Mouse (Mus musculus): ENCODE results near the gene Sgcg. TPM values are rescaled to one million over a fixed set of nuclear protein-coding genes. Genes with fewer than 3 reads are reported as not detected.

Gene Sgcg
- total and polyA plus RNA-seq, 3 experiments = 105 to 235 (median 181) TPM

DNA sequence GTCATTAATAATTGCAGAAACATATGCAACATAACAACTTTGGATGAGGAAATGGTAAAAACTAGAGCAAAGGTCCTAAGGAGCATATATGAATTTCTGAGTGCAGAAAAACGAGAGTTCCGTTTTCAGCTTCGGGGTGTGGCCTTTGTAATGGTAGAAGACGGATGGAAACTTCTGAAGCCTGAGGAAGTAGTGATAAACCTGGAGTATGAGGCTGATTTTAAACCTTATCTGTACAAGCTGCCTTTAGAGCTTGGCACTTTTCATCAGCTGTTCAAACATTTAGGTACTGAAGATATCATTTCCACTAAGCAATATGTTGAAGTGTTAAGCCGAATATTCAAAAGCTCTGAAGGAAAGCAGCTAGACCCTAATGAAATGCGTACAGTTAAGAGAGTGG lies 46.5 kb downstream of the Sgcg start:
- Histone ChIP-seq H3K79me2 (replicated peaks; ENCODE audit: control insufficient read depth, insufficient read depth, low read length) (no peaks in the 10 kb centered on the region), H3K4me1 (ENCODE audit: control insufficient read depth, insufficient read depth, low read length) (no peaks in the 10 kb centered on the region), H3K27ac (no peak overlapping the region), H3K9ac (ENCODE audit: low read depth, low read length) (no peak overlapping the region), H3K36me3 (ENCODE audit: control insufficient read depth, insufficient read depth, low read length) (peaks cover 3% of the 10 kb centered on the region; the same call in 1 of the 2 replicates), H3K27me3 (ENCODE audit: control insufficient read depth, insufficient read depth, low read length) (no peaks in the 10 kb centered on the region), H3K4me3 (no peak overlapping the region)
- intact Hi-C loops (cut with DNase I) = no loop called here
- TF ChIP-seq CTCF (IDR thresholded peaks at IDR 0.05) (no peak), EP300 (IDR thresholded peaks at IDR 0.05; ENCODE audit: insufficient read depth, low read depth, low read length) (no peak), POLR2A (IDR thresholded peaks at IDR 0.05; ENCODE audit: insufficient read depth, low read depth, low read length) (no peak)
- no peak for DNase-seq
- WGBS = 86% methylated on average over 6 of the region's 6 CpGs

GRCm38 (mm10) chr14:61210111-61210510 lies 48.2 kb downstream of the Sgcg start:
- Histone ChIP-seq H3K36me3 (ENCODE audit: control insufficient read depth, insufficient read depth, low read length) (peaks cover 3% of the 10 kb centered on the region; the same call in 1 of the 2 replicates), H3K79me2 (replicated peaks; ENCODE audit: control insufficient read depth, insufficient read depth, low read length) (no peaks in the 10 kb centered on the region), H3K9ac (ENCODE audit: low read depth, low read length) (no peak overlapping the region), H3K4me3 (no peak overlapping the region), H3K27me3 (ENCODE audit: control insufficient read depth, insufficient read depth, low read length) (no peaks in the 10 kb centered on the region), H3K27ac (no peak overlapping the region), H3K4me1 (ENCODE audit: control insufficient read depth, insufficient read depth, low read length) (no peaks in the 10 kb centered on the region)
- intact Hi-C loops (cut with DNase I) = no loop called here
- TF ChIP-seq EP300 (IDR thresholded peaks at IDR 0.05; ENCODE audit: insufficient read depth, low read depth, low read length) (no peak), CTCF (IDR thresholded peaks at IDR 0.05) (no peak), POLR2A (IDR thresholded peaks at IDR 0.05; ENCODE audit: insufficient read depth, low read depth, low read length) (no peak)
- WGBS = 79% methylated on average over 5 of the region's 5 CpGs
- no peak for DNase-seq

- WGBS = 91% methylated on average over 4 of the region's 4 CpGs
Observed at GRCm38 (mm10) chr14:61194416-61194815, 63.9 kb downstream of the Sgcg start.

GRCm38 (mm10) chr14:61192326-61192725 lies 66.0 kb downstream of the Sgcg start:
- intact Hi-C loops (cut with DNase I) = no loop called here
- no peaks in the 10 kb centered on the region for H3K79me2 ChIP-seq (replicated peaks; ENCODE audit: control insufficient read depth, insufficient read depth, low read length)
- H3K9ac ChIP-seq (ENCODE audit: low read depth, low read length) = no peak overlapping the region
- no peak overlapping the region for H3K27ac ChIP-seq
- no peaks in the 10 kb centered on the region for H3K27me3 ChIP-seq (ENCODE audit: control insufficient read depth, insufficient read depth, low read length)
- WGBS = 90% methylated on average over 10 of the region's 10 CpGs
- peaks cover 7% of the 10 kb centered on the region for H3K36me3 ChIP-seq (ENCODE audit: control insufficient read depth, insufficient read depth, low read length)
- H3K4me1 ChIP-seq (ENCODE audit: control insufficient read depth, insufficient read depth, low read length) = no peaks in the 10 kb centered on the region
- no peak for DNase-seq
- TF ChIP-seq CTCF (IDR thresholded peaks at IDR 0.05) (no peak), POLR2A (IDR thresholded peaks at IDR 0.05; ENCODE audit: insufficient read depth, low read depth, low read length) (no peak)
- no peak overlapping the region for H3K4me3 ChIP-seq

More at GRCm38 (mm10) chr14:61194416-61194815, 63.9 kb downstream of the Sgcg start:
- peaks cover 10% of the 10 kb centered on the region for H3K36me3 ChIP-seq (ENCODE audit: control insufficient read depth, insufficient read depth, low read length)
- no peaks in the 10 kb centered on the region; the same call in 1 of the 2 replicates for H3K79me2 ChIP-seq (replicated peaks; ENCODE audit: control insufficient read depth, insufficient read depth, low read length)
- no peaks in the 10 kb centered on the region for H3K27me3 ChIP-seq (ENCODE audit: control insufficient read depth, insufficient read depth, low read length)
- H3K27ac ChIP-seq = no peak overlapping the region
- no peak overlapping the region for H3K9ac ChIP-seq (ENCODE audit: low read depth, low read length)
- intact Hi-C loops (cut with DNase I) = no loop called here
- H3K4me1 ChIP-seq (ENCODE audit: control insufficient read depth, insufficient read depth, low read length) = no peaks in the 10 kb centered on the region
- TF ChIP-seq EP300 (IDR thresholded peaks at IDR 0.05; ENCODE audit: insufficient read depth, low read depth, low read length) = no peak
- TF ChIP-seq CTCF (IDR thresholded peaks at IDR 0.05) = no peak
- TF ChIP-seq POLR2A (IDR thresholded peaks at IDR 0.05; ENCODE audit: insufficient read depth, low read depth, low read length) = no peak
- no peak overlapping the region for H3K4me3 ChIP-seq
- DNase-seq = no peak

GRCm38 (mm10) chr14:61191904-61192303 lies 66.4 kb downstream of the Sgcg start:
- H3K9ac ChIP-seq (ENCODE audit: low read depth, low read length) = no peak overlapping the region
- WGBS = 89% methylated on average over 7 of the region's 7 CpGs
- intact Hi-C loops (cut with DNase I) = no loop called here
- H3K79me2 ChIP-seq (replicated peaks; ENCODE audit: control insufficient read depth, insufficient read depth, low read length) = no peaks in the 10 kb centered on the region
- H3K4me3 ChIP-seq = no peak overlapping the region
- H3K27ac ChIP-seq = no peak overlapping the region
- peaks cover 7% of the 10 kb centered on the region for H3K36me3 ChIP-seq (ENCODE audit: control insufficient read depth, insufficient read depth, low read length)
- no peaks in the 10 kb centered on the region for H3K4me1 ChIP-seq (ENCODE audit: control insufficient read depth, insufficient read depth, low read length)
- no peak for DNase-seq
- H3K27me3 ChIP-seq (ENCODE audit: control insufficient read depth, insufficient read depth, low read length) = no peaks in the 10 kb centered on the region
- no peak for TF ChIP-seq POLR2A (IDR thresholded peaks at IDR 0.05; ENCODE audit: insufficient read depth, low read depth, low read length)
- TF ChIP-seq CTCF (IDR thresholded peaks at IDR 0.05) = no peak
- TF ChIP-seq EP300 (IDR thresholded peaks at IDR 0.05; ENCODE audit: insufficient read depth, low read depth, low read length) = no peak

DNA sequence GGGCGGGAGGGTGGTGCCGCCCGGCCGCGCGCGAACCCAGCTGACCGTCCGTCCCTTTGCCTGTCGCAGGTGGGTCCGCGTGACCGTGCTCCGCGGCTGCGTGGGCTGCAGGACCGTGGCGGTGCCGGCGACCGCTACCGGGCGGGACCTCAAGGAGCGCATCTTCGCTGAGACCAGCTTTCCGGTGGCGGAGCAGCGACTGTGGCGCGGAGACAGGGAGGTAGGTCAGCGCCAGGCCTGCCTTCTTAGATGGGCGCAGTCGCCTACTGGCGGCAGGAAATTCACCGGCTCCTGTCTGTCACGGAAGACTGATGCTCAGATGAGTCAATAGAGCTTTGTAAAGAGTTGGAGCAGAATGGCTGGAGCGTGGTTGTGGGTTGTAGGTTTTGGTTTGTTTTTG lies 85.1 kb downstream of the Sgcg start:
- DNase-seq = no peak
- intact Hi-C loops (cut with DNase I) = loop anchor here (1.0 to 10.0 kb wide), 2 partner anchors 35 to 918 kb away; partner anchors contain the start of genes Gm49336, Nupl1 and Sacs
- Histone ChIP-seq H3K27me3 (ENCODE audit: control insufficient read depth, insufficient read depth, low read length) (no peaks in the 10 kb centered on the region), H3K79me2 (replicated peaks; ENCODE audit: control insufficient read depth, insufficient read depth, low read length) (peaks cover 6% of the 10 kb centered on the region), H3K4me3 (peak overlapping the region; percentile 94), H3K36me3 (ENCODE audit: control insufficient read depth, insufficient read depth, low read length) (peaks cover 6% of the 10 kb centered on the region), H3K27ac (peak overlapping the region; percentile 86), H3K4me1 (ENCODE audit: control insufficient read depth, insufficient read depth, low read length) (peaks cover 2% of the 10 kb centered on the region; the same call in 1 of the 2 replicates), H3K9ac (ENCODE audit: low read depth, low read length) (peak overlapping the region; percentile 90)
- under 1% methylated on average over 37 of the region's 37 CpGs for WGBS
- TF ChIP-seq CTCF (IDR thresholded peaks at IDR 0.05) = peak; percentile 66
- no peak for TF ChIP-seq EP300 (IDR thresholded peaks at IDR 0.05; ENCODE audit: insufficient read depth, low read depth, low read length)
- no peak for TF ChIP-seq POLR2A (IDR thresholded peaks at IDR 0.05; ENCODE audit: insufficient read depth, low read depth, low read length)
